Mouse (Mus musculus) erythroblast, embryonic 14.5 days (primary cell): ENCODE data around the gene Cdkl3. TPM values are rescaled to one million over a fixed set of nuclear protein-coding genes. Genes with fewer than 3 reads are reported as not detected.

Source experiments
- H3K27me3 ChIP-seq: 2 replicates; pipeline ENCODE4 v1.6.1; 2012; ENCODE audit warnings: inconsistent platforms; ENCODE audit not compliant: control insufficient read depth
- H3K36me3 ChIP-seq: 2 replicates; pipeline ENCODE4 v1.6.1; 2012; ENCODE audit warnings: mild to moderate bottlenecking, inconsistent platforms; ENCODE audit not compliant: control insufficient read depth
- H3K4me1 ChIP-seq: 2 replicates; pipeline ENCODE4 v1.6.1; 2012; ENCODE audit warnings: inconsistent platforms; ENCODE audit not compliant: control insufficient read depth
- H3K4me3 ChIP-seq: replicated peaks from 2 replicates; pipeline ENCODE3; 2012; ENCODE audit warnings: moderate library complexity, mild to moderate bottlenecking, inconsistent platforms
- H3K9me3 ChIP-seq: 2 replicates; pipeline ENCODE4 v1.6.1; 2012; ENCODE audit warnings: low read length, inconsistent platforms, mixed read lengths; ENCODE audit not compliant: control insufficient read depth
- GATA1 ChIP-seq: IDR thresholded peaks from 2 replicates; pipeline ENCODE4 v1.6.1; 2012; ENCODE audit warnings: low read length, inconsistent platforms, mixed read lengths
- TAL1 ChIP-seq: IDR thresholded peaks from 3 replicates; pipeline ENCODE4 v1.6.1; 2012; ENCODE audit warnings: low read length, inconsistent platforms, mixed read lengths
- polyA plus RNA-seq: library from polyadenylated mRNA; stranded (reverse); fragments of >175 nt; gene quantifications from 2 replicates; pipeline ENCODE4 v1.2.3, GENCODE M21; 2012

The Cdkl3 gene
- polyA plus RNA-seq, 1 experiment = not detected

- TF ChIP-seq TAL1 (no peak), GATA1 (no peak)
- H3K4me3 ChIP-seq = no peak overlapping the region
- H3K36me3 ChIP-seq = no peaks in the 10 kb centered on the region
- no peaks in the 10 kb centered on the region for H3K9me3 ChIP-seq
- H3K4me1 ChIP-seq = peaks cover 2% of the 10 kb centered on the region
- no peaks in the 10 kb centered on the region for H3K27me3 ChIP-seq
These were observed 61.8 kb downstream of the Cdkl3 start for GRCm38 (mm10) chr11:52065841-52066240.

GRCm38 (mm10) chr11:52071768-52072167, 67.7 kb downstream of the Cdkl3 start:
- peaks cover 21% of the 10 kb centered on the region for H3K4me1 ChIP-seq

GRCm38 (mm10) chr11:52073528-52074170, 69.6 kb downstream of the Cdkl3 start:
- Histone ChIP-seq H3K4me3 (no peak overlapping the region), H3K36me3 (no peaks in the 10 kb centered on the region), H3K4me1 (peaks cover 21% of the 10 kb centered on the region), H3K9me3 (no peaks in the 10 kb centered on the region), H3K27me3 (no peaks in the 10 kb centered on the region)
- no peak for TF ChIP-seq GATA1

More at GRCm38 (mm10) chr11:52071768-52072167, 67.7 kb downstream of the Cdkl3 start:
- TF ChIP-seq TAL1 (no peak), GATA1 (no peak)
- no peaks in the 10 kb centered on the region for H3K36me3 ChIP-seq
- H3K9me3 ChIP-seq = no peaks in the 10 kb centered on the region
- no peaks in the 10 kb centered on the region for H3K27me3 ChIP-seq
- H3K4me3 ChIP-seq = no peak overlapping the region

GRCm38 (mm10) chr11:52074626-52075470, 70.8 kb downstream of the Cdkl3 start:
- Histone ChIP-seq H3K4me1 (peaks cover 21% of the 10 kb centered on the region), H3K9me3 (no peaks in the 10 kb centered on the region), H3K4me3 (no peak overlapping the region), H3K36me3 (no peaks in the 10 kb centered on the region), H3K27me3 (no peaks in the 10 kb centered on the region)
- TF ChIP-seq GATA1 = no peak
- no peak for TF ChIP-seq TAL1

- H3K9me3 ChIP-seq = no peaks in the 10 kb centered on the region
- no peaks in the 10 kb centered on the region for H3K27me3 ChIP-seq
- peaks cover 21% of the 10 kb centered on the region for H3K4me1 ChIP-seq
- no peak overlapping the region for H3K4me3 ChIP-seq
- TF ChIP-seq TAL1 (no peak), GATA1 (no peak)
- H3K36me3 ChIP-seq = no peaks in the 10 kb centered on the region
These were observed 72.0 kb downstream of the Cdkl3 start for GRCm38 (mm10) chr11:52075794-52076633.

- H3K4me1 ChIP-seq = peaks cover 21% of the 10 kb centered on the region
- H3K9me3 ChIP-seq = no peaks in the 10 kb centered on the region
- no peaks in the 10 kb centered on the region for H3K36me3 ChIP-seq
- TF ChIP-seq TAL1 (no peak), GATA1 (no peak)
- no peak overlapping the region for H3K4me3 ChIP-seq
- no peaks in the 10 kb centered on the region for H3K27me3 ChIP-seq
These were observed 72.8 kb downstream of the Cdkl3 start for GRCm38 (mm10) chr11:52076742-52077352.

- H3K4me1 ChIP-seq = peaks cover 21% of the 10 kb centered on the region
- TF ChIP-seq GATA1 (no peak), TAL1 (no peak)
- H3K4me3 ChIP-seq = no peak overlapping the region
- H3K27me3 ChIP-seq = no peaks in the 10 kb centered on the region
- no peaks in the 10 kb centered on the region for H3K36me3 ChIP-seq
- H3K9me3 ChIP-seq = no peaks in the 10 kb centered on the region
These were observed 73.9 kb downstream of the Cdkl3 start for GRCm38 (mm10) chr11:52077939-52078338.

GRCm38 (mm10) chr11:52079978-52080377, 76.0 kb downstream of the Cdkl3 start:
- no peaks in the 10 kb centered on the region for H3K27me3 ChIP-seq
- no peaks in the 10 kb centered on the region for H3K36me3 ChIP-seq
- TF ChIP-seq GATA1 (no peak), TAL1 (no peak)
- H3K4me3 ChIP-seq = no peak overlapping the region
- H3K4me1 ChIP-seq = peaks cover 12% of the 10 kb centered on the region
- no peaks in the 10 kb centered on the region for H3K9me3 ChIP-seq
